11 mouse cellular contexts compared by ENCODE assay signal in the genomic region with DNA sequence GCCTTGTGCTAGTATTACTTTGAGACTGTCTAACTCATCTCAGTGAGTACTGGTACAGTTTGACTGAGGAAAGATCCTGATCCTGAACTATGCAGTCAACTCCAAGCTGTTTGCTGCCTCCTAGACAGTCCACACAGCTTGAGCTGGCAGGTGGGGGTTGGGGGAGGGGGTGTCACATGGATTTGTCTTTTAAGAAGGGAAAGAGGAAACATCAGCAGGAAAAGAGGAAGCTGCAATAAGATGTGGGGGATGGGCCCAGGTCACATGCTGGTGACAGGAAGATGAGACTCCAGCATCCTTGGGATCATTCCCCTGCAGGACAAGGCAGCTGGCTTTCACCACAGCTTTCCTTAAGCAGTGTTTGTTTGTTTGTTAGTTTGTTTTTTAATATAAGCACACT. TPM values are rescaled to one million over a fixed set of nuclear protein-coding genes. Genes with fewer than 3 reads are reported as not detected.
DNase-seq lines count a peak whose midpoint lies in the region; ATAC-seq and TF ChIP-seq lines count a peak whose summit lies in the region.
"Had no signal": no experiment of that assay in that cellular context is flagged by ENCODE, and none has a peak within 500 bp of the region (broad histone marks: within the 10 kb centered on the region; RNA-seq: fewer than 3 reads in every experiment).

No protein-coding gene starts in this region.

- H3K4me3 ChIP-seq in kidney, adult 2 months (ENCODE audit: insufficient read depth, low read depth, low read length): no peak overlapping the region
- no peak overlapping the region for H3K4me3 ChIP-seq in kidney, embryonic 14.5 days (ENCODE audit: low read length)
- no peak overlapping the region for H3K4me3 ChIP-seq in small intestine, adult 2 months (ENCODE audit: low read depth, low read length)
- H3K4me3 ChIP-seq in midbrain, embryonic 15.5 days: no peak overlapping the region
- H3K4me3 ChIP-seq: heart, embryonic 15.5 days; limb, embryonic 12.5 days; neural tube, embryonic 13.5 days had no signal

- DNase-seq in kidney, adult 2 months: peak; percentile 43
- DNase-seq in thymus, postnatal 14 days: peak; percentile 51
- DNase-seq in thymus, postnatal 0 days (ENCODE audit: low spot score): no peak
- peak; percentile 38 to 44 for DNase-seq in kidney, postnatal 25 days
- no peak for DNase-seq in cerebellum, adult 9-11 months

- TF ChIP-seq CTCF in kidney, adult 2 months (conservative IDR thresholded peaks at IDR 0.05; ENCODE audit: insufficient read depth, insufficient read length, low read depth, low read length): no peak
- no peak for TF ChIP-seq CTCF in small intestine, adult 2 months (IDR thresholded peaks at IDR 0.05; ENCODE audit: extremely low read depth, insufficient read length, insufficient replicate concordance, low read depth, low read length)

- H3K27me3 ChIP-seq in kidney, adult 2 months (replicated peaks; ENCODE audit: control insufficient read depth, insufficient read depth, low read length): no peaks in the 10 kb centered on the region
- H3K27me3 ChIP-seq in kidney, embryonic 14.5 days (ENCODE audit: control insufficient read depth, insufficient read depth, low read length): no peaks in the 10 kb centered on the region
- H3K27me3 ChIP-seq in small intestine, adult 2 months (ENCODE audit: control insufficient read depth, insufficient read depth, low read length): no peaks in the 10 kb centered on the region
- H3K27me3 ChIP-seq in midbrain, embryonic 15.5 days (replicated peaks): no peaks in the 10 kb centered on the region
- H3K27me3 ChIP-seq: heart, embryonic 15.5 days; neural tube, embryonic 13.5 days had no signal

- no peak for ATAC-seq in kidney, embryonic 14.5 days (ENCODE audit: low FRiP score, low TSS enrichment)
- no peak for ATAC-seq in midbrain, embryonic 15.5 days (replicated peaks)

- H3K4me1 ChIP-seq in kidney, adult 2 months (ENCODE audit: control insufficient read depth, insufficient read depth, low read length): no peaks in the 10 kb centered on the region
- H3K4me1 ChIP-seq in kidney, embryonic 14.5 days (ENCODE audit: control insufficient read depth, insufficient read depth, low read length): peaks cover 5% of the 10 kb centered on the region; the same call in 1 of the 2 replicates
- H3K4me1 ChIP-seq in small intestine, adult 2 months (ENCODE audit: control insufficient read depth, insufficient read depth, insufficient read length, low read length): peaks cover 12% of the 10 kb centered on the region; the same call in 1 of the 2 replicates
- no peaks in the 10 kb centered on the region for H3K4me1 ChIP-seq in midbrain, embryonic 15.5 days
- H3K4me1 ChIP-seq: limb, embryonic 12.5 days had no signal

- H3K9ac ChIP-seq in kidney, embryonic 14.5 days (ENCODE audit: low read depth, low read length): no peak overlapping the region
- no peak overlapping the region for H3K9ac ChIP-seq in midbrain, embryonic 15.5 days
- H3K9ac ChIP-seq: heart, embryonic 15.5 days; limb, embryonic 12.5 days; neural tube, embryonic 13.5 days had no signal

- no peak overlapping the region for H3K4me2 ChIP-seq in kidney, embryonic 14.5 days (replicated peaks; ENCODE audit: low read depth, low read length)
- H3K4me2 ChIP-seq in midbrain, embryonic 15.5 days: no peak overlapping the region
- H3K4me2 ChIP-seq: heart, embryonic 15.5 days; limb, embryonic 12.5 days; neural tube, embryonic 13.5 days had no signal

- H3K9me3 ChIP-seq in kidney, embryonic 14.5 days (ENCODE audit: control insufficient read depth, low read length): no peaks in the 10 kb centered on the region
- H3K9me3 ChIP-seq in midbrain, embryonic 15.5 days: no peaks in the 10 kb centered on the region
- H3K9me3 ChIP-seq: heart, embryonic 15.5 days; limb, embryonic 12.5 days; neural tube, embryonic 13.5 days had no signal

- TF ChIP-seq POLR2A in kidney, adult 2 months (IDR thresholded peaks at IDR 0.05; ENCODE audit: low read depth, low read length): no peak
- no peak for TF ChIP-seq POLR2A in small intestine, adult 2 months (IDR thresholded peaks at IDR 0.05; ENCODE audit: low read depth, low read length)

- H3K27ac ChIP-seq in kidney, adult 2 months (ENCODE audit: insufficient read depth, low read depth, low read length): no peak overlapping the region
- H3K27ac ChIP-seq in kidney, embryonic 14.5 days (ENCODE audit: low read depth, low read length): no peak overlapping the region
- H3K27ac ChIP-seq in small intestine, adult 2 months (ENCODE audit: insufficient read depth, low read depth, low read length): peak overlapping the region; percentile 8; the same call in 1 of the 2 replicates
- no peak overlapping the region for H3K27ac ChIP-seq in midbrain, embryonic 15.5 days
- H3K27ac ChIP-seq: heart, embryonic 15.5 days; limb, embryonic 12.5 days; neural tube, embryonic 13.5 days had no signal

- H3K36me3 ChIP-seq in kidney, adult 2 months (ENCODE audit: control insufficient read depth, insufficient read depth, low read length): no peaks in the 10 kb centered on the region
- no peaks in the 10 kb centered on the region for H3K36me3 ChIP-seq in kidney, embryonic 14.5 days (ENCODE audit: control insufficient read depth, insufficient read depth, low read length)
- no peaks in the 10 kb centered on the region for H3K36me3 ChIP-seq in small intestine, adult 2 months (ENCODE audit: control insufficient read depth, insufficient read depth, low read length)
- no peaks in the 10 kb centered on the region for H3K36me3 ChIP-seq in midbrain, embryonic 15.5 days (replicated peaks)
- H3K36me3 ChIP-seq: heart, embryonic 15.5 days; limb, embryonic 12.5 days; neural tube, embryonic 13.5 days had no signal

RNA-seq across cellular contexts. Expression of gene Slc37a2, which starts 8.1 kb away (rescaled TPM):
- 2.5 and 2.6 TPM in 2 replicates for polyA plus RNA-seq in kidney, adult 2 months (2012; rRNA removed)
- polyA plus RNA-seq in kidney, embryonic 14.5 days (2014; fragmentation: Nextera tagmentation; extraction: Ambion mirVana): 1.1 and 1.6 TPM in 2 replicates
- 24.0 and 28.8 TPM in 2 replicates for polyA plus RNA-seq in thymus, postnatal 0 days (2015; fragmentation: Nextera tagmentation; extraction: Ambion mirVana)
- 1.2 and 42.3 TPM in 2 replicates for polyA plus RNA-seq in small intestine, adult 2 months (2012; rRNA removed)
- 0.81 and 1.6 TPM in 2 replicates for polyA plus RNA-seq in midbrain, embryonic 15.5 days (2015; fragmentation: Nextera tagmentation; extraction: Ambion mirVana)

RNA-seq across cellular contexts. Expression of gene Tmem218, which starts 39.4 kb away (rescaled TPM):
- 3.4 and 4.2 TPM in 2 replicates for polyA plus RNA-seq in kidney, adult 2 months (2012; rRNA removed)
- polyA plus RNA-seq in kidney, embryonic 14.5 days (2014; fragmentation: Nextera tagmentation; extraction: Ambion mirVana): 12.2 and 13.6 TPM in 2 replicates
- polyA plus RNA-seq in thymus, postnatal 0 days (2015; fragmentation: Nextera tagmentation; extraction: Ambion mirVana): 9.5 and 13.2 TPM in 2 replicates
- polyA plus RNA-seq in small intestine, adult 2 months (2012; rRNA removed): 0.52 and 0.66 TPM in 2 replicates
- 8.7 and 9.0 TPM in 2 replicates for polyA plus RNA-seq in midbrain, embryonic 15.5 days (2015; fragmentation: Nextera tagmentation; extraction: Ambion mirVana)

Comparison
In these comparisons a context has a peak if more than half of its experiments do, and no peak if none do; other contexts are left out.
1. DNase-seq: peak in kidney, adult 2 months (single experiment), thymus, postnatal 14 days (single experiment) and kidney, postnatal 25 days (2 of 2); none in thymus, postnatal 0 days (single experiment) and cerebellum, adult 9-11 months (single experiment).